Comparison of ENCODE assay signal across 8 mouse cellular contexts in the genomic region with DNA sequence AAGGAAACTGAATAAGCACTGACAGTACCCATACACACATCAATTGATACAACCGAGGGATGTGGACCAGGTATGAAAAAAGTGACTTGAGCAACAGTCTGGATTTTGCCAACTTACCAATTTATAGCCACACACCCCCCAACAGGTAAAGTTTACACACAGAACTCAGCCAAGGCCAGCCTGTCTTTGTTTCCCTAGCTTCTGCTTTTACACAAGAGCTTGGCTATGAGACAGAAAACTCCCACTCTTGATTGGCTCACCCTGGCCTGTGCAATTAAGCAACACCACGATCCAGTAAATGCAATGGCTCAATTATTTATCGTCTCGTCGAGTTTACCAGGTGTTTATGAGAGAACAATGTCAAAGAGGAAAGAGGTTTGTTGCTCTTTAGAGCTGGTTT. TPM values are rescaled to one million over a fixed set of nuclear protein-coding genes. Genes with fewer than 3 reads are reported as not detected.
DNase-seq lines count a peak whose midpoint lies in the region; ATAC-seq and TF ChIP-seq lines count a peak whose summit lies in the region.

No protein-coding gene starts in this region.

- no peaks in the 10 kb centered on the region for H3K9me3 ChIP-seq in liver, embryonic 11.5 days (ENCODE audit: control insufficient read depth, low read length)

- peak overlapping the region; percentile 46; the same call in 1 of the 2 replicates for H3K9ac ChIP-seq in liver, embryonic 11.5 days (ENCODE audit: low read depth, low read length)

- intact Hi-C loops in left cerebral cortex, adult 2 months (cut with DNase I): no loop called here
- intact Hi-C loops in heart, postnatal 10 days (cut with DNase I): no loop called here

- WGBS in liver, embryonic 11.5 days: 23% methylated on average over 5 of the region's 5 CpGs

- peak overlapping the region; percentile 98 for H3K4me3 ChIP-seq in left cerebral cortex, adult 2 months
- peak overlapping the region; percentile 46 for H3K4me3 ChIP-seq in brown adipose tissue, adult 24 weeks (ENCODE audit: insufficient read depth, low read depth, low read length)
- H3K4me3 ChIP-seq in liver, embryonic 11.5 days (ENCODE audit: low read depth, low read length): peak overlapping the region; percentile 87

- no peak for DNase-seq in left cerebral cortex, adult 2 months (ENCODE audit: extremely low spot score in 1 of 2, low spot score in 2 of 2)
- no peak for DNase-seq in left cerebral cortex, adult 11 months (ENCODE audit: low spot score)
- peak; percentile 64 to 67 for DNase-seq in heart, postnatal 10 days
- no peak for DNase-seq in liver, embryonic 11.5 days (ENCODE audit: low spot score)
- peak; percentile 22 to 40 for DNase-seq in monocyte, adult 2 months (ENCODE audit: low read depth in 1 of 2, low spot score in 2 of 2)

- no peak for TF ChIP-seq CTCF in left cerebral cortex, adult 2 months (IDR thresholded peaks at IDR 0.05)

- peak overlapping the region; percentile 87 for H3K4me2 ChIP-seq in liver, embryonic 11.5 days

- ATAC-seq in liver, embryonic 11.5 days (replicated peaks; ENCODE audit: low FRiP score): no peak
- ATAC-seq in megakaryocyte-erythroid progenitor cell, adult 5-6 weeks (replicated peaks; ENCODE audit: low FRiP score, low TSS enrichment, poor library complexity, severe bottlenecking): no peak
- ATAC-seq in inflammation-experienced regulatory T-cells, adult 6 months: no peak

- H3K27me3 ChIP-seq in liver, embryonic 11.5 days (replicated peaks; ENCODE audit: control insufficient read depth, insufficient read depth, low read length): no peaks in the 10 kb centered on the region

- no peak overlapping the region for H3K27ac ChIP-seq in left cerebral cortex, adult 2 months
- 0 out of 2 replicates have a peak overlapping the region, but pooled peaks have one; percentile 16 for H3K27ac ChIP-seq in brown adipose tissue, adult 24 weeks (replicated peaks; ENCODE audit: low read depth, low read length)
- H3K27ac ChIP-seq in liver, embryonic 11.5 days (ENCODE audit: low read depth, low read length): peak overlapping the region; percentile 27; the same call in 1 of the 2 replicates

- H3K36me3 ChIP-seq in liver, embryonic 11.5 days (ENCODE audit: control insufficient read depth, insufficient read depth, low read length): no peaks in the 10 kb centered on the region

- H3K4me1 ChIP-seq in brown adipose tissue, adult 24 weeks (ENCODE audit: control insufficient read depth, insufficient read depth, insufficient read length, low read length): peaks cover 18% of the 10 kb centered on the region
- peaks cover 42% of the 10 kb centered on the region for H3K4me1 ChIP-seq in liver, embryonic 11.5 days (replicated peaks; ENCODE audit: control insufficient read depth, insufficient read depth, low read length)

RNA-seq across cellular contexts. Expression of a gene that starts 1.2 kb away (rescaled TPM):
- 10 to 100 TPM; 35.7 to 40.9 TPM for total RNA-seq in left cerebral cortex, adult 2 months (2021)
- polyA plus RNA-seq in brown adipose tissue, adult 24 weeks (2012; ENCODE audit: insufficient read depth, insufficient read length, missing spikeins): 18.8 and 20.9 TPM in 2 replicates
- total RNA-seq in heart, postnatal 10 days (2021): 100 to 1,000 TPM; 110 to 117 TPM
- polyA plus RNA-seq in liver, embryonic 11.5 days (2014; fragmentation: Nextera tagmentation; extraction: Ambion mirVana): 52.9 and 57.3 TPM in 2 replicates
- 16.7 and 20.2 TPM in 2 replicates for total RNA-seq in megakaryocyte-erythroid progenitor cell, adult 5-6 weeks (2014; fragmentation: Nextera tagmentation)
- 20.3 and 50.3 TPM in 2 replicates for total RNA-seq in megakaryocyte-erythroid progenitor cell, adult 5-6 weeks (2017)
- polyA plus RNA-seq in inflammation-experienced regulatory T-cells, adult 6 months (2017; shearing (Covaris generic)): 100 to 1,000 TPM in 1 of 3 experiments, 10 to 100 TPM in 2; 79.3 to 111 (median 99.2) TPM

RNA-seq across cellular contexts. Expression of a gene that starts 32.6 kb away (rescaled TPM):
- 10 to 100 TPM; 19.2 to 22.2 TPM for total RNA-seq in left cerebral cortex, adult 2 months (2021)
- 242 and 279 TPM in 2 replicates for polyA plus RNA-seq in brown adipose tissue, adult 24 weeks (2012; ENCODE audit: insufficient read depth, insufficient read length, missing spikeins)
- 100 to 1,000 TPM; 462 to 471 TPM for total RNA-seq in heart, postnatal 10 days (2021)
- polyA plus RNA-seq in liver, embryonic 11.5 days (2014; fragmentation: Nextera tagmentation; extraction: Ambion mirVana): 22.6 and 23.3 TPM in 2 replicates
- total RNA-seq in megakaryocyte-erythroid progenitor cell, adult 5-6 weeks (2014; fragmentation: Nextera tagmentation): 2.4 and 3.7 TPM in 2 replicates
- total RNA-seq in megakaryocyte-erythroid progenitor cell, adult 5-6 weeks (2017): 3.8 and 6.1 TPM in 2 replicates
- under 1 TPM in 2 of 3 experiments, not detected in 1; 0.09 to 0.26 TPM for polyA plus RNA-seq in inflammation-experienced regulatory T-cells, adult 6 months (2017; shearing (Covaris generic))

Comparison
In these comparisons a context has a peak if more than half of its experiments do, and no peak if none do; other contexts are left out.
1. DNase-seq: peak in heart, postnatal 10 days (2 of 2) and monocyte, adult 2 months (2 of 2); none in left cerebral cortex, adult 2 months (0 of 2), left cerebral cortex, adult 11 months (single experiment) and liver, embryonic 11.5 days (single experiment).
2. H3K4me3 ChIP-seq: peak in every context shown above with its lines; median percentile 98 in left cerebral cortex, adult 2 months; 87 in liver, embryonic 11.5 days; 46 in brown adipose tissue, adult 24 weeks.
3. RNA of a gene that starts 32.6 kb away (total RNA-seq): 462 to 471 TPM in heart, postnatal 10 days; 19.2 to 22.2 TPM in left cerebral cortex, adult 2 months and 2.4 to 6.1 TPM in megakaryocyte-erythroid progenitor cell, adult 5-6 weeks; every median in the first group is over 10 times any median in the second.